Mouse (Mus musculus) G1E (cell line): ENCODE measurements around the gene Gm45713.

Experiments
- CTCF ChIP-seq: IDR thresholded peaks from 2 replicates; pipeline ENCODE4 v1.5.1; 2012; ENCODE audit warnings: low read depth, low read length, inconsistent platforms, mixed read lengths
- GATA1 ChIP-seq: IDR thresholded peaks from 2 replicates; pipeline ENCODE4 v1.6.1; 2012; ENCODE audit warnings: borderline replicate concordance, low read length, inconsistent platforms, mixed read lengths

DNA sequence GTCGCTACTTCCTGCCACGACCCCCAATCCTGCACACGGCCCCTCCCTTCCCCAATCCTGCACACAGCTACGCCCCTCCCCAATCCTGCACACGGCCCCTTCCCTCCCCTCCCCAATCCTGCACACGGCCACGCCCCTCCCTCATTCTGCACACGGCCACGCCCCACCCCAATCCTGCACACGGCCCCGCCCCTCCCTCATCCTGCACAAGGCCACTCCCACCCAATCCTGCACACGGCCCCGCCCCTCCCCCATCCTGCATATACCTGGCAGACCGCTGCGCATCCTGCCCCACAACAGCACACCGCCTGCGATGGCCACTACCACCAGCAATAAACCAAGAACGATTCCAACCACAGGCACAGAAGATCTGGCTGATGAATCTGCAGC, 42.5 kb downstream of the Gm45713 start:
- no peak for TF ChIP-seq GATA1
- no peak for TF ChIP-seq CTCF
